Mouse (Mus musculus) midbrain, embryonic 15.5 days (tissue): Measurements from ENCODE around the gene Fam104a. TPM values are rescaled to one million over a fixed set of nuclear protein-coding genes. Genes with fewer than 3 reads are reported as not detected.

ENCODE experiments used
- ATAC-seq: fragments of 200-750 bp; cut with Nextera tagmentation; replicated peaks from 2 replicates; pipeline ENCODE4 v1.8.0; 2017; ENCODE audit warnings: moderate TSS enrichment
- H3K27ac ChIP-seq: fragments of 300-500 bp; sonication (generic); 2 replicates; pipeline ENCODE4 v1.5.1; 2015; ENCODE audit warnings: mild to moderate bottlenecking, inconsistent platforms
- H3K27me3 ChIP-seq: fragments of 300-500 bp; sonication (generic); replicated peaks from 2 replicates; pipeline ENCODE4 v1.6.1; 2015; ENCODE audit warnings: inconsistent platforms
- H3K36me3 ChIP-seq: fragments of 300-500 bp; sonication (generic); replicated peaks from 2 replicates; pipeline ENCODE4 v1.6.1; 2015; ENCODE audit warnings: inconsistent platforms
- H3K4me1 ChIP-seq: fragments of 300-500 bp; sonication (generic); 2 replicates; pipeline ENCODE4 v1.6.1; 2015; ENCODE audit warnings: inconsistent platforms
- H3K4me2 ChIP-seq: fragments of 300-500 bp; sonication (generic); 2 replicates; pipeline ENCODE4 v1.6.1; 2015; ENCODE audit warnings: inconsistent platforms, mild to moderate bottlenecking, moderate library complexity
- H3K4me3 ChIP-seq: fragments of 300-500 bp; sonication (generic); 2 replicates; pipeline ENCODE4 v1.5.1; 2015; ENCODE audit warnings: mild to moderate bottlenecking, inconsistent platforms
- H3K9ac ChIP-seq: fragments of 300-500 bp; sonication (generic); 2 replicates; pipeline ENCODE4 v1.6.1; 2015; ENCODE audit warnings: mild to moderate bottlenecking, inconsistent platforms
- H3K9me3 ChIP-seq: fragments of 300-500 bp; sonication (generic); 2 replicates; pipeline ENCODE4 v1.6.1; 2016; ENCODE audit warnings: inconsistent platforms
- WGBS: fragments of 180-500 bp; shearing (Covaris S2); methylation state at CpG from one replicate; pipeline ENCODE4 v1.1.7; 2015; ENCODE audit warnings: mixed read lengths; 5-methylcytosine and 5-hydroxymethylcytosine counted together
- polyA plus RNA-seq: library from polyadenylated mRNA; unstranded; fragments of >200 nt; fragmentation: Nextera tagmentation; extraction: Ambion mirVana; gene quantifications from 2 replicates; pipeline ENCODE4 v1.2.1, GENCODE M21; 2015

Gene Fam104a
- polyA plus RNA-seq, 1 experiment from 2014 or later: 42.9 TPM

- H3K9me3 ChIP-seq: no peaks in the 10 kb centered on the region
- no peaks in the 10 kb centered on the region for H3K4me1 ChIP-seq
- no peak overlapping the region for H3K27ac ChIP-seq
- no peak overlapping the region for H3K4me3 ChIP-seq
- no peaks in the 10 kb centered on the region for H3K27me3 ChIP-seq
- H3K36me3 ChIP-seq: no peaks in the 10 kb centered on the region
- no peak overlapping the region for H3K4me2 ChIP-seq
- H3K9ac ChIP-seq: no peak overlapping the region
- ATAC-seq: no peak
- 92% methylated on average over 2 of the region's 2 CpGs for WGBS
Measured at GRCm38 (mm10) chr11:113716132-113716531, 32.2 kb upstream of the Fam104a start.

GRCm38 (mm10) chr11:113715078-113715674 lies 31.2 kb upstream of the Fam104a start:
- no peak overlapping the region for H3K4me3 ChIP-seq
- ATAC-seq: no peak
- no peak overlapping the region for H3K4me2 ChIP-seq
- H3K9ac ChIP-seq: no peak overlapping the region
- H3K27ac ChIP-seq: no peak overlapping the region
- H3K36me3 ChIP-seq: no peaks in the 10 kb centered on the region
- no peaks in the 10 kb centered on the region for H3K27me3 ChIP-seq
- H3K9me3 ChIP-seq: no peaks in the 10 kb centered on the region
- H3K4me1 ChIP-seq: peaks cover 7% of the 10 kb centered on the region
- 77% methylated on average over 7 of the region's 7 CpGs for WGBS

- Histone ChIP-seq H3K4me3 (no peak overlapping the region), H3K27me3 (0 out of 2 replicates have a peak, but pooled peaks cover 3% of the 10 kb centered on the region), H3K9me3 (no peaks in the 10 kb centered on the region), H3K36me3 (no peaks in the 10 kb centered on the region), H3K27ac (peak overlapping the region; percentile 65; the same call in 1 of the 2 replicates), H3K4me2 (no peak overlapping the region), H3K9ac (no peak overlapping the region), H3K4me1 (peaks cover 19% of the 10 kb centered on the region)
- 70% methylated on average over 1 of the region's 1 CpGs for WGBS
- ATAC-seq: no peak
Measured at GRCm38 (mm10) chr11:113711061-113711460, 27.1 kb upstream of the Fam104a start.

GRCm38 (mm10) chr11:113710257-113710777 lies 26.4 kb upstream of the Fam104a start:
- Histone ChIP-seq H3K4me1 (peaks cover 19% of the 10 kb centered on the region), H3K4me2 (no peak overlapping the region; the same call in 1 of the 2 replicates), H3K9me3 (no peaks in the 10 kb centered on the region), H3K9ac (peak overlapping the region; percentile 32; the same call in 1 of the 2 replicates), H3K36me3 (no peaks in the 10 kb centered on the region), H3K4me3 (no peak overlapping the region), H3K27ac (peak overlapping the region; percentile 65), H3K27me3 (0 out of 2 replicates have a peak, but pooled peaks cover 3% of the 10 kb centered on the region)
- 1% methylated on average over 10 of the region's 10 CpGs for WGBS
- peak; percentile 22 for ATAC-seq

- ATAC-seq: peak; percentile 51; the same call in 1 of the 2 replicates
- Histone ChIP-seq H3K9me3 (no peaks in the 10 kb centered on the region), H3K27ac (peak within 1 kb of the TSS; percentile 65), H3K27me3 (0 out of 2 replicates have a peak, but pooled peaks cover 3% of the 10 kb centered on the region), H3K4me2 (no peak within 1 kb of the TSS; the same call in 1 of the 2 replicates), H3K9ac (peak within 1 kb of the TSS; percentile 32; the same call in 1 of the 2 replicates), H3K4me1 (peaks cover 19% of the 10 kb centered on the region), H3K36me3 (no peaks in the 10 kb centered on the region), H3K4me3 (no peak within 1 kb of the TSS)
- 9% methylated on average over 11 of the region's 11 CpGs for WGBS
Measured at GRCm38 (mm10) chr11:113709731-113710256, 25.8 kb upstream of the Fam104a start, which contains the start of gene Cpsf4l. TSS of gene Cpsf4l (minus strand) at chr11:113710017.

- 0 out of 2 replicates have a peak, but pooled peaks cover 3% of the 10 kb centered on the region for H3K27me3 ChIP-seq
- no peak overlapping the region for H3K4me3 ChIP-seq
- no peaks in the 10 kb centered on the region for H3K36me3 ChIP-seq
- ATAC-seq: 0 out of 2 replicates have a peak, but pooled peaks have one; percentile 22
- H3K4me2 ChIP-seq: no peak overlapping the region
- H3K27ac ChIP-seq: no peak overlapping the region
- no peaks in the 10 kb centered on the region for H3K9me3 ChIP-seq
- 18% methylated on average over 15 of the region's 15 CpGs for WGBS
- H3K4me1 ChIP-seq: peaks cover 19% of the 10 kb centered on the region
- no peak overlapping the region for H3K9ac ChIP-seq
Measured at GRCm38 (mm10) chr11:113709272-113709671, 25.3 kb upstream of the Fam104a start.

- 56% methylated on average over 19 of the region's 19 CpGs for WGBS
- no peaks in the 10 kb centered on the region for H3K9me3 ChIP-seq
Measured at GRCm38 (mm10) chr11:113708629-113709213, 24.8 kb upstream of the Fam104a start.

GRCm38 (mm10) chr11:113705966-113706652 lies 22.2 kb upstream of the Fam104a start:
- no peaks in the 10 kb centered on the region for H3K9me3 ChIP-seq
- H3K9ac ChIP-seq: no peak overlapping the region
- 0 out of 2 replicates have a peak, but pooled peaks cover 3% of the 10 kb centered on the region for H3K27me3 ChIP-seq
- H3K4me1 ChIP-seq: peaks cover 21% of the 10 kb centered on the region
- WGBS: 91% methylated on average over 15 of the region's 15 CpGs
- H3K4me3 ChIP-seq: no peak overlapping the region
- no peak for ATAC-seq
- H3K36me3 ChIP-seq: no peaks in the 10 kb centered on the region
- H3K4me2 ChIP-seq: no peak overlapping the region
- H3K27ac ChIP-seq: no peak overlapping the region

More at GRCm38 (mm10) chr11:113708629-113709213, 24.8 kb upstream of the Fam104a start:
- no peak for ATAC-seq
- Histone ChIP-seq H3K4me1 (peaks cover 21% of the 10 kb centered on the region), H3K27ac (no peak overlapping the region), H3K27me3 (0 out of 2 replicates have a peak, but pooled peaks cover 3% of the 10 kb centered on the region), H3K4me3 (no peak overlapping the region), H3K36me3 (no peaks in the 10 kb centered on the region), H3K4me2 (no peak overlapping the region), H3K9ac (no peak overlapping the region)

- Histone ChIP-seq H3K36me3 (no peaks in the 10 kb centered on the region), H3K9ac (no peak overlapping the region), H3K9me3 (no peaks in the 10 kb centered on the region), H3K4me3 (no peak overlapping the region), H3K27me3 (0 out of 2 replicates have a peak, but pooled peaks cover 3% of the 10 kb centered on the region), H3K4me2 (no peak overlapping the region), H3K4me1 (0 out of 2 replicates have a peak, but pooled peaks cover 2% of the 10 kb centered on the region), H3K27ac (no peak overlapping the region)
- ATAC-seq: peak; percentile 56
- 36% methylated on average over 5 of the region's 5 CpGs for WGBS
Measured at GRCm38 (mm10) chr11:113703758-113704157, 19.8 kb upstream of the Fam104a start.

GRCm38 (mm10) chr11:113699643-113700042 lies 15.7 kb upstream of the Fam104a start:
- Histone ChIP-seq H3K4me1 (0 out of 2 replicates have a peak, but pooled peaks cover 2% of the 10 kb centered on the region), H3K4me3 (no peak overlapping the region), H3K9me3 (no peaks in the 10 kb centered on the region), H3K27ac (no peak overlapping the region), H3K27me3 (no peaks in the 10 kb centered on the region), H3K9ac (no peak overlapping the region), H3K4me2 (no peak overlapping the region), H3K36me3 (peaks cover 17% of the 10 kb centered on the region)
- ATAC-seq: no peak
- WGBS: 86% methylated on average over 7 of the region's 7 CpGs

- ATAC-seq: no peak
- Histone ChIP-seq H3K4me2 (no peak overlapping the region), H3K9me3 (no peaks in the 10 kb centered on the region), H3K27ac (no peak overlapping the region), H3K36me3 (peaks cover 29% of the 10 kb centered on the region), H3K27me3 (no peaks in the 10 kb centered on the region), H3K4me1 (no peaks in the 10 kb centered on the region), H3K4me3 (no peak overlapping the region), H3K9ac (no peak overlapping the region)
- 69% methylated on average over 12 of the region's 12 CpGs for WGBS
Measured at GRCm38 (mm10) chr11:113698013-113698545, 14.1 kb upstream of the Fam104a start.
